Mouse (Mus musculus) midbrain, embryonic 14.5 days (tissue): Measurements from ENCODE around the gene Tor1b. TPM values are rescaled to one million over a fixed set of nuclear protein-coding genes. Genes with fewer than 3 reads are reported as not detected.

Experiments
- ATAC-seq: fragments of 200-750 bp; cut with Nextera tagmentation; 2 replicates; pipeline ENCODE4 v1.8.0; 2017; ENCODE audit warnings: moderate number of reproducible peaks, moderate library complexity; ENCODE audit not compliant: low FRiP score, low TSS enrichment
- DNase-seq: peaks from one replicate; pipeline ENCODE4 v3.0.0-alpha.2; 2015
- H3K27ac ChIP-seq: fragments of 300-500 bp; sonication (generic); replicated peaks from 2 replicates; pipeline ENCODE4 v1.5.1; 2014; ENCODE audit warnings: mild to moderate bottlenecking, low read depth, low read length, moderate library complexity
- H3K27me3 ChIP-seq: fragments of 300-500 bp; sonication (generic); 2 replicates; pipeline ENCODE4 v1.6.1; 2014; ENCODE audit warnings: low read length, control low read depth, mixed read lengths; ENCODE audit not compliant: control insufficient read depth, insufficient read depth
- H3K36me3 ChIP-seq: fragments of 300-500 bp; sonication (generic); 2 replicates; pipeline ENCODE4 v1.6.1; 2014; ENCODE audit warnings: low read length, control low read depth; ENCODE audit not compliant: control insufficient read depth, insufficient read depth
- H3K4me1 ChIP-seq: fragments of 300-500 bp; sonication (generic); 2 replicates; pipeline ENCODE4 v1.6.1; 2014; ENCODE audit warnings: mild to moderate bottlenecking, antibody characterized with exemption, low read length, control low read depth; ENCODE audit not compliant: control insufficient read depth, insufficient read depth
- H3K4me2 ChIP-seq: fragments of 300-500 bp; sonication (generic); 2 replicates; pipeline ENCODE4 v1.6.1; 2014; ENCODE audit warnings: mild to moderate bottlenecking, low read length, moderate library complexity
- H3K4me3 ChIP-seq: fragments of 300-500 bp; sonication (generic); replicated peaks from 2 replicates; pipeline ENCODE4 v1.5.1; 2014; ENCODE audit warnings: low read depth, low read length
- H3K9ac ChIP-seq: fragments of 300-500 bp; sonication (generic); replicated peaks from 2 replicates; pipeline ENCODE4 v1.6.1; 2014; ENCODE audit warnings: mild to moderate bottlenecking, low read length, moderate library complexity
- H3K9me3 ChIP-seq: fragments of 300-500 bp; sonication (generic); 2 replicates; pipeline ENCODE4 v1.6.1; 2016; ENCODE audit warnings: low read length, control low read depth, mixed read lengths; ENCODE audit not compliant: control insufficient read depth
- WGBS: fragments of 180-500 bp; shearing (Covaris S2); extraction: QIAGEN DNeasy Blood & Tissue Kit; methylation state at CpG from one replicate; pipeline ENCODE4 v1.1.7; 2014; 5-methylcytosine and 5-hydroxymethylcytosine counted together
- polyA plus RNA-seq: library from polyadenylated mRNA; unstranded; fragments of >200 nt; fragmentation: Nextera tagmentation; extraction: Ambion mirVana; gene quantifications from 2 replicates; pipeline ENCODE4 v1.2.1, GENCODE M21; 2014

Gene Tor1b
- 19.3 and 19.4 TPM in 2 replicates for polyA plus RNA-seq

DNA sequence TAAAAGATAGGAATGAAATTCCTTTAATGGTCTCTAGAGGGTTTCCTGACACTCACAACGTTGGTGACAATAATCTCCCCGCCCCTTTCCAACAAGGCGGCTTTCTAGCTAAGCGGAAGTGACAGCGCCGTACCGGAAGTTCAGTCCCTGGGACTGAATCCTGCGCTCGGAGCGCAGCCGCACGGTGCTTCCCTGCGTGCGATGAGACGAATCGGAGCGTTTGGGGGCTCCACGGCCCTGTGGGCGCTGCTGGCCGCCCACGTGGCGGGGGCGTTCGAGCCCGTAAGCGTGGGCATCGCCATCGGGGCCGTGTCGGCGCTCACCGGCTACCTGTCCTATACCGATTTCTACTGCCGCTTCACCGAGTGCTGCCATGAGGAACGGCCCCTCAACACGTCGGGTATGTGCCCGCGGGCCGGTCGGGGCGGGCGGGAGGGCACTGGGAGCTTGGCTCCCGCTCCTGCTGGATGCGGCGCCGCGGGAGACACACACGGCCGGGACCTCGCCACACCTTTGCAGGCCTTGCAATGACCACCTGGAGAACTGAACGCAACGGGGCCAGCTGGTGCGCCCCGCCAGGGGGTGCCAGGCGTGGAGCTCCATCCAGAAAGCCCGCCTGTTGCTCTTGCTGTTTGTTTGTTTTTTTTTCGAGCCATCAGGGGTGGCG, at the start of gene Tor1b:
TSS of gene Tor1b (plus strand) at position 136 of the 667 bp plus-strand sequence.
- Histone ChIP-seq H3K27me3 (no peaks in the 10 kb centered on the region), H3K4me3 (peak within 1 kb of the TSS; percentile 78), H3K4me2 (peak within 1 kb of the TSS; percentile 89), H3K9me3 (no peaks in the 10 kb centered on the region), H3K4me1 (peaks cover 20% of the 10 kb centered on the region), H3K9ac (peak within 1 kb of the TSS; percentile 76), H3K27ac (peak within 1 kb of the TSS; percentile 65), H3K36me3 (peaks cover 30% of the 10 kb centered on the region)
- peak; percentile 97 for DNase-seq
- peak; percentile 85 for ATAC-seq
- WGBS = under 1% methylated on average over 60 of the region's 60 CpGs

DNA sequence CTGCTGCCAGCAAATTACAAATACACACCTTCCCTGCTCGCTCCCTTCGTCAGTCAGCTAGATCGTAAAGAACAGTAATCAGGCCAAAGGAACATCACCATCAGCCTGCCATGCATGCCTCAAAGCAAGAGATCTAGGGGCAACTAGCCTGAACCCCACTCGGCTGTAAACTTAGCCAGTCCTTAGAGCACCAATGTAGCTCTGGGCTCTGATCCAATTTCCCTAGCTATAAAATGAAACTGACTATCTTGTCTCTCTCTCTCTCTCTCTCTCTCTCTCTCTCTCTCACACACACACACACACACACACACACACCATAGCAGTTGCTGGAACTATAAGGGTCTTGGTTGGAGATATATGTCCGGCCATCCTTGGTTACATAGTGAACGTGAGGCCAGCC, 48.5 kb upstream of the Tor1b start:
- Histone ChIP-seq H3K27ac (no peak overlapping the region), H3K9ac (no peak overlapping the region), H3K4me2 (no peak overlapping the region), H3K4me1 (peaks cover 11% of the 10 kb centered on the region), H3K9me3 (no peaks in the 10 kb centered on the region), H3K36me3 (no peaks in the 10 kb centered on the region), H3K4me3 (no peak overlapping the region), H3K27me3 (peaks cover 5% of the 10 kb centered on the region)
- WGBS = 86% methylated on average over 6 of the region's 6 CpGs
- no peak for DNase-seq
- ATAC-seq = no peak

DNA sequence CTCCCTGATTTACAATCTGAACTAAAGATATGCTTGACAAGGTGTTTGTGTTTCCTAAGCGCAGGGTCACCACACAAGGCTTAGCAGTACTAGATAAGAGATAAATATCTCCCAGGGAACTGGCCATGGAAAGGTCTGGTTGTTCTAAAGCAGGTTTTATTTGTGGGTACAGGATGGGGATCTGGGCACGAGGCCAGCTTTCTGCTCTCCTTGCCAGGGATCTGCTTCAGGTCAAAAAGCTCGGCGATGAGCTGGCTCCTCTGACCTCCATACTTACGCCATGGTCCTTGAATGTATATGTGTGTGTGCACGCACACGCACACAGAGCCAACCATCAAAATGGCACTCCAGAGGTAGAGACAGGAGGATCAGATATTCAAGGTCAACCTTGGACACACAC, 47.8 kb upstream of the Tor1b start:
- H3K9me3 ChIP-seq = no peaks in the 10 kb centered on the region
- H3K27me3 ChIP-seq = peaks cover 5% of the 10 kb centered on the region
- H3K36me3 ChIP-seq = no peaks in the 10 kb centered on the region
- no peak overlapping the region for H3K27ac ChIP-seq
- H3K9ac ChIP-seq = no peak overlapping the region
- ATAC-seq (no peak), DNase-seq (no peak)
- H3K4me2 ChIP-seq = no peak overlapping the region
- H3K4me1 ChIP-seq = peaks cover 11% of the 10 kb centered on the region
- 92% methylated on average over 7 of the region's 7 CpGs for WGBS
- H3K4me3 ChIP-seq = no peak overlapping the region

DNA sequence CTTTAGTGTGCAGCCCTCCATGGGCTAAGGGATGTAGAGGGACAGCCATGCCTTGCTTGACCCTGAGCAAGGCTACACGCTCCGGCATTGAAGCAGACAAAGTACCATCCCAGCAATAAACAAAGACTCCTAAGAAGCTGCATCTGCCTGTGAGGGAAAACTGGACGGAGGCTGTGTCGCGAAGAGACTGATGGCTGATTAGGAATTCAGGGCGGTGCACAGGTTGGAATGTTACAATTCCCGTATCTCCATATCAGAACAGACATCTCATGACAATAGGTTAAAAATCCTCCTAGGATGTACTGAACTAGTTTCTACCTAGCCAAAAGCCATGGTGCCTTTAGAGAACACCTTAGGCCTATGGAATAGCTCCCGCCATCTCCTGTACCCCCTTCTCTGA, 46.9 kb upstream of the Tor1b start:
- no peaks in the 10 kb centered on the region for H3K36me3 ChIP-seq
- H3K9ac ChIP-seq = no peak overlapping the region
- peaks cover 11% of the 10 kb centered on the region for H3K4me1 ChIP-seq
- H3K9me3 ChIP-seq = no peaks in the 10 kb centered on the region
- 77% methylated on average over 8 of the region's 8 CpGs for WGBS
- DNase-seq (no peak), ATAC-seq (no peak)
- H3K27me3 ChIP-seq = peaks cover 5% of the 10 kb centered on the region
- H3K27ac ChIP-seq = no peak overlapping the region
- no peak overlapping the region for H3K4me2 ChIP-seq
- H3K4me3 ChIP-seq = no peak overlapping the region

DNA sequence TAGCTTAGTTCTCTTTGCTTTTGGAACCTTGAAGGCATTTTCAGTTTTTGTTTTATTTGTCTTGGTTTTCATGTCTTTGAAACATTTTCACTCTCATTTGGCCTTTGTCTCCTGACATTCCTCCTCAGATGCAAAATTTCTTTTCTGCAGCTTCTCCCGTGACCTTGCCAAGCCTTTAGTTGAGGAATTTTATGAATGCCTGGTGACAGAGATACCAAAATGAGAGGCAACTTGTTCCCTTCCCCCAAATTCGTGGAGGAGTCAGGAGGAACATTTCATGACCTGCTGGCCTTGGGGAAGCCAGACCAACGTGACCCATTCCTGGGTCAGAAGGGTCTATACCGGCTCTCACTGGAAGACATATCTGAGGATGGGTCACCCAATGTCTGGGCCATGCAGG, 46.1 kb upstream of the Tor1b start:
- 71% methylated on average over 4 of the region's 4 CpGs for WGBS
- no peak for DNase-seq

GRCm38 (mm10) chr2:30912291-30912773, 40.4 kb upstream of the Tor1b start:
- Histone ChIP-seq H3K9ac (no peak overlapping the region), H3K9me3 (no peaks in the 10 kb centered on the region), H3K27me3 (no peaks in the 10 kb centered on the region), H3K36me3 (no peaks in the 10 kb centered on the region), H3K4me2 (no peak overlapping the region), H3K27ac (no peak overlapping the region), H3K4me3 (no peak overlapping the region), H3K4me1 (no peaks in the 10 kb centered on the region)
- 56% methylated on average over 4 of the region's 4 CpGs for WGBS
- no peak for ATAC-seq
- no peak for DNase-seq

More for the DNA sequence above, 46.1 kb upstream of the Tor1b start:
- Histone ChIP-seq H3K4me2 (no peak overlapping the region), H3K4me3 (no peak overlapping the region), H3K27ac (no peak overlapping the region), H3K9ac (no peak overlapping the region), H3K36me3 (no peaks in the 10 kb centered on the region), H3K9me3 (no peaks in the 10 kb centered on the region), H3K4me1 (peaks cover 11% of the 10 kb centered on the region), H3K27me3 (peaks cover 5% of the 10 kb centered on the region)
- ATAC-seq = no peak

GRCm38 (mm10) chr2:30913022-30913421, 39.7 kb upstream of the Tor1b start:
- WGBS = 86% methylated on average over 8 of the region's 8 CpGs
- Histone ChIP-seq H3K4me1 (no peaks in the 10 kb centered on the region), H3K36me3 (no peaks in the 10 kb centered on the region)

GRCm38 (mm10) chr2:30914836-30915235, 37.9 kb upstream of the Tor1b start:
- no peak for ATAC-seq
- no peaks in the 10 kb centered on the region for H3K27me3 ChIP-seq
- H3K4me3 ChIP-seq = no peak overlapping the region
- H3K9ac ChIP-seq = no peak overlapping the region
- 55% methylated on average over 3 of the region's 3 CpGs for WGBS
- no peak overlapping the region for H3K4me2 ChIP-seq
- no peaks in the 10 kb centered on the region for H3K9me3 ChIP-seq
- DNase-seq = no peak
- no peaks in the 10 kb centered on the region for H3K4me1 ChIP-seq
- no peak overlapping the region for H3K27ac ChIP-seq
- no peaks in the 10 kb centered on the region for H3K36me3 ChIP-seq

More at GRCm38 (mm10) chr2:30913022-30913421, 39.7 kb upstream of the Tor1b start:
- H3K4me3 ChIP-seq = no peak overlapping the region
- H3K9me3 ChIP-seq = no peaks in the 10 kb centered on the region
- no peak overlapping the region for H3K4me2 ChIP-seq
- no peaks in the 10 kb centered on the region for H3K27me3 ChIP-seq
- H3K9ac ChIP-seq = no peak overlapping the region
- ATAC-seq (no peak), DNase-seq (no peak)
- H3K27ac ChIP-seq = no peak overlapping the region

DNA sequence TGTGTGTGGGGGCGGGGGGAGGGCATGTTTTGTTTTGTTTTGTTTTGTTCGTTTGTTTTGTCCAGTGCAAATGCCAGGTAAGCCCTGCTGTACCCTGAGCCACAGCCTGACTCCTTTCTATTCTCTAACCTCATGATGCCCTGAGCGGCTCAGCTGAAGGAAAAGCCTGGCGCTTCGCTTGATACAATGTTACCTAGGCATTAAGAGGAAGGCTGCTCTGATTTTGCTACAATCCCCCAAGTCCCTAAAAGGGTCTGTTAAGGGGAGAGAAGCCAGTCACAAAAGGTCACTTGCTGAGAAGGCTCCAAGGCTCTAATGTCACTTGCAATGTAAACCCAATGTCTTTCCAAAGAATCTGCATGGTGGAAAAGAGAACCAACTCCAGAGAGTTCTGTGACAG, 37.4 kb upstream of the Tor1b start:
- 79% methylated on average over 5 of the region's 5 CpGs for WGBS

More for the DNA sequence above, 37.4 kb upstream of the Tor1b start:
- Histone ChIP-seq H3K9ac (no peak overlapping the region), H3K36me3 (no peaks in the 10 kb centered on the region), H3K9me3 (no peaks in the 10 kb centered on the region), H3K4me1 (no peaks in the 10 kb centered on the region), H3K27ac (no peak overlapping the region), H3K4me3 (no peak overlapping the region), H3K27me3 (no peaks in the 10 kb centered on the region), H3K4me2 (no peak overlapping the region)
- no peak for DNase-seq
- ATAC-seq = no peak
